Mouse (Mus musculus) midbrain, embryonic 11.5 days (tissue): ENCODE data around the gene Mmp21. TPM values are rescaled to one million over a fixed set of nuclear protein-coding genes. Genes with fewer than 3 reads are reported as not detected.

Experiments
- ATAC-seq: fragments of 200-750 bp; cut with Nextera tagmentation; 2 replicates; pipeline ENCODE4 v1.8.0; 2017; ENCODE audit warnings: moderate TSS enrichment, moderate library complexity; ENCODE audit not compliant: low FRiP score
- DNase-seq: peaks from one replicate; pipeline ENCODE4 v3.0.0; 2015; ENCODE audit warnings: low spot score; ENCODE audit errors: missing footprints
- H3K27ac ChIP-seq: fragments of 300-500 bp; sonication (generic); 2 replicates; pipeline ENCODE4 v1.5.1; 2014; ENCODE audit warnings: low read depth, low read length
- H3K27me3 ChIP-seq: fragments of 300-500 bp; sonication (generic); 2 replicates; pipeline ENCODE4 v1.6.1; 2014; ENCODE audit warnings: mild to moderate bottlenecking, low read length, moderate library complexity, mixed read lengths; ENCODE audit not compliant: control insufficient read depth, insufficient read depth
- H3K36me3 ChIP-seq: fragments of 300-500 bp; sonication (generic); 2 replicates; pipeline ENCODE4 v1.6.1; 2014; ENCODE audit warnings: mild to moderate bottlenecking, low read length, moderate library complexity, mixed read lengths; ENCODE audit not compliant: control insufficient read depth, insufficient read depth
- H3K4me1 ChIP-seq: fragments of 300-500 bp; sonication (generic); 2 replicates; pipeline ENCODE4 v1.6.1; 2014; ENCODE audit warnings: low read length; ENCODE audit not compliant: control insufficient read depth, insufficient read depth
- H3K4me2 ChIP-seq: fragments of 300-500 bp; sonication (generic); 2 replicates; pipeline ENCODE4 v1.6.1; 2014; ENCODE audit warnings: mild to moderate bottlenecking, moderate library complexity
- H3K4me3 ChIP-seq: fragments of 300-500 bp; sonication (generic); 2 replicates; pipeline ENCODE4 v1.5.1; 2014; ENCODE audit warnings: low read depth, low read length
- H3K9ac ChIP-seq: fragments of 300-500 bp; sonication (generic); 2 replicates; pipeline ENCODE4 v1.6.1; 2014; ENCODE audit warnings: low read length
- H3K9me3 ChIP-seq: fragments of 300-500 bp; sonication (generic); 2 replicates; pipeline ENCODE4 v1.6.1; 2016; ENCODE audit warnings: low read length; ENCODE audit not compliant: control insufficient read depth
- WGBS: fragments of 180-500 bp; shearing (Covaris S2); extraction: QIAGEN DNeasy Blood & Tissue Kit; methylation state at CpG from one replicate; pipeline ENCODE4 v1.1.7; 2014; 5-methylcytosine and 5-hydroxymethylcytosine counted together
- polyA plus RNA-seq: library from polyadenylated mRNA; unstranded; fragments of >200 nt; fragmentation: Nextera tagmentation; extraction: Ambion mirVana; gene quantifications from 2 replicates; pipeline ENCODE4 v1.2.1, GENCODE M21; 2014

The Mmp21 gene
- polyA plus RNA-seq, result 0.10 TPM in 1 of 2 replicates, not detected in the other

DNA sequence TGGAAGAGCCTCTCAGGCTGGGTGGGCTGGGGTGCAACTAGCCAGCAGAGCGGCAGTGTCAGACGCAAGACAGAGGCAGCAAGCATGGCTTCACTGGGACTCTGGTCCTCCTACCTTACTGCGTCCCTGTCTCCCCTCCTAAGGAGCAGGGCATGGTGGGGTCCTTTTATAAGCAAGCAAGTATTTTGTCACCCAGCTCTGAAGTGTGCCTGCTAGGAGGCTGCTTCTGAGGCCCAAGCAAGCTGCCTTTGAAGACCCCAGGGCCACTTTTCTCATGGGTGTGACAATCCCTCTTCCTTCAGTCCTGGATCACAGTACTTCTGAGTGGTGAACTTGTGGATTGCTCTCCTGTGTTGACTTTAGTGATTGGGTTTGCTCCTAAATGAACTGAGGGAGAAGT, at the start of gene Mmp21:
Gene Mmp21, minus strand, starts transcription at position 101 of the 400 bp plus-strand sequence.
- 90% methylated on average over 3 of the region's 3 CpGs for WGBS
- no peak within 1 kb of the TSS for H3K27ac ChIP-seq
- H3K4me1 ChIP-seq, result no peaks in the 10 kb centered on the region
- H3K9ac ChIP-seq, result no peak within 1 kb of the TSS
- H3K4me3 ChIP-seq, result no peak within 1 kb of the TSS
- H3K27me3 ChIP-seq, result no peaks in the 10 kb centered on the region
- H3K4me2 ChIP-seq, result no peak within 1 kb of the TSS
- ATAC-seq (no peak), DNase-seq (no peak)
- no peaks in the 10 kb centered on the region; the same call in 1 of the 2 replicates for H3K9me3 ChIP-seq
- 0 out of 2 replicates have a peak, but pooled peaks cover 2% of the 10 kb centered on the region for H3K36me3 ChIP-seq

DNA sequence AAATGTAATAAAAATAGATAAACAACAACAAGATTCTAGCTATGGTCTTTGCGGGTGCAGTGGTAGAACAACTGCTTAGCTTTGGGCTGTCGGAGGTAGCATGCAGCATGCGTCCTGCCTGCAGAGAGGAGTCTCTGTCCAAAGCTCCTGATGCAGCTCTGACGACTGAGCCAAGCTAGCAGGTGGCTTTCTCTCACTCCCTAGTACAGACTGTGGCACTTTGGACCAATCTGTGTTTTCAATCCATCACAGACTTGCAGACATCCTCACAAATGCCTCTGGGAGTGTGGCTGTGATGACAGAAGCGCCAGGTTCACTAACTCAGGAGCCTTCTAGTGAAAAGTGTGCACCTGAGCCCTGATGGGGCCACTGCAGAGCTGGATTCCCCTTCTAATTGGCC, 49.5 kb upstream of the Mmp21 start:
- Histone ChIP-seq H3K4me3 (no peak overlapping the region), H3K9me3 (no peaks in the 10 kb centered on the region), H3K36me3 (peaks cover 11% of the 10 kb centered on the region; the same call in 1 of the 2 replicates), H3K4me2 (no peak overlapping the region), H3K27ac (no peak overlapping the region), H3K4me1 (no peaks in the 10 kb centered on the region), H3K9ac (no peak overlapping the region), H3K27me3 (no peaks in the 10 kb centered on the region)
- WGBS, result 87% methylated on average over 5 of the region's 5 CpGs
- no peak for DNase-seq
- no peak for ATAC-seq

DNA sequence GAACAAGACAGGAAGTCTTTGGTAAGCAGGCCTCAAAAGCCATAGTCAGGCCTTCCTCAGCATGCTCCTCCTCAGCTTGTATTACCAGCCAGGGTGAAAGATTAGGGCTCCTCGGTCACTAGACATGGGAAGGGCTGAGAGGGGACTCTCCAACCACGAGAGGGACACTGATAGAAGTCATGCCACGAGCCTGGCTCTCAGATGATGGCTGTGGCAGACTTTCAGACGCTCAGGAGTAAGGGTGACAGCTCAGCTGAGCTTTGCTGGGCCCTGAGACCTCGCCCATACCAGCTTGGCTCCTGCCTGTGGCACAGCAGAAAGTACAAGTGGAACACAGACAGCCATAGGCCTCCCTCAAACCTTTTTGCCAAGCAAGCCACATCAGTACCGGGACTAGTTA, 47.2 kb upstream of the Mmp21 start:
- Histone ChIP-seq H3K27ac (no peak overlapping the region), H3K9me3 (no peaks in the 10 kb centered on the region), H3K4me2 (no peak overlapping the region), H3K36me3 (peaks cover 14% of the 10 kb centered on the region), H3K9ac (no peak overlapping the region), H3K4me3 (no peak overlapping the region), H3K4me1 (no peaks in the 10 kb centered on the region), H3K27me3 (no peaks in the 10 kb centered on the region)
- DNase-seq (no peak), ATAC-seq (no peak)
- WGBS, result 88% methylated on average over 6 of the region's 6 CpGs

DNA sequence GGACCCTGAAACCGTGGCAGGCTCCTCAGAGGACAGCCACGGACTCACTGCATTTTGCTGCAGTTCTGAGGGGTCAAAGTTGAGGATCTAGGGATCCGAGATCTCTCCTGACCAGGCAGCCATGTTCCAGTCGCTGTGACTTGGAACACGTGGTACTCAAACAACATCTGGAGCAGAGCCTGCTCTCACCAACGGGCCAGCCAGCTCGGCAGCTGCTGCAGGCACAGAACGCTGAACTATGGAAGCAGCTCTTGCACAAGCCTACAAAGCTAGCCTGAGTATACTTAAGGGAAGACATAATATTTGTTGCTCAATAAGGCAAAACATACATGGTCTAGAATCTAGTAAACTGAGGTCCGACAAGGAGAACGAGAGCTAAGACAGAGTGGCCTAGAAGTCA, 45.7 kb upstream of the Mmp21 start:
- 83% methylated on average over 10 of the region's 10 CpGs for WGBS
- Histone ChIP-seq H3K36me3 (peaks cover 21% of the 10 kb centered on the region), H3K27me3 (no peaks in the 10 kb centered on the region), H3K27ac (no peak overlapping the region), H3K9ac (no peak overlapping the region), H3K4me1 (no peaks in the 10 kb centered on the region), H3K4me2 (no peak overlapping the region), H3K4me3 (no peak overlapping the region), H3K9me3 (no peaks in the 10 kb centered on the region)
- no peak for DNase-seq
- no peak for ATAC-seq

DNA sequence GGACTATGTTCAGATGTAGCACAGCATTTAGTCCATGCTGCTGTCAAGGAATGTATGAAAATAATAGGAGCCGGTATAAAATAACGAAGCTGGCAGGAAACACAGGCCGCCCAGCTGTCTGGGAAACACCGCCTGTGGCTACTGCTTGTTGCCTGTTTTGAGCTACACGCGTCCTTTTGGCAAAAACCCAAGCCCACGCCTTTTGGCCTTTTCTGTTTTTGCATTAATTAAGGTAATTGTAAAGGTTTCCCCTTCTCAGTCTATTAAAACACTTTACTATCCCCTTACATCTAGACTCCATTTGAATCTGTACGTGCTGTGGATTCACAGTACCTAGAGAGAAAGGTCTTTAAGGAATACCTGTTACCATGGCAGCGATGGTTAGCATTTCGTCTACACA, 45.0 kb upstream of the Mmp21 start:
- Histone ChIP-seq H3K36me3 (peaks cover 25% of the 10 kb centered on the region), H3K9me3 (no peaks in the 10 kb centered on the region), H3K4me2 (no peak overlapping the region), H3K27me3 (no peaks in the 10 kb centered on the region), H3K4me1 (no peaks in the 10 kb centered on the region), H3K27ac (no peak overlapping the region), H3K4me3 (no peak overlapping the region), H3K9ac (no peak overlapping the region)
- no peak for ATAC-seq
- no peak for DNase-seq
- 91% methylated on average over 10 of the region's 10 CpGs for WGBS

DNA sequence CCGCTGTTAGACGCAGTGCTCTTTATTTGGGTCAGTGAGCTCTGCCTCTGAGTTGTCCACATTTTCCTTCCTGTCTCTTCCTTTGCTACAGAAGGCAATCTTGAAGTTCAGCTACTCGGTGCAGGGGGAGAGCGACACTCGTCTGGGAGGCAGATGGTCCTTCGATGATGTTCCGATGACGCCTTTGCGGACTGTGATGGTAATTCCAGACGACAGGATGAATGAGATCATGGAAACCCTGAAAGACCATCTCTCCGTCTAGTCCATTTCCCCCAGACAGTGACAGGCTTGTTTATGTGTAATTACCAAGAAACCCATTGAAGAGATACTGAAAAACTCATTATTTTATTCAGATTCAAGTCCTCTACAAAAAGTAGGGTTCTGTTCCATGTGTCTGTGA, 40.8 kb upstream of the Mmp21 start:
- no peaks in the 10 kb centered on the region for H3K4me1 ChIP-seq
- no peak overlapping the region for H3K4me3 ChIP-seq
- no peak for DNase-seq
- WGBS, result 92% methylated on average over 11 of the region's 11 CpGs
- no peaks in the 10 kb centered on the region for H3K9me3 ChIP-seq
- peaks cover 44% of the 10 kb centered on the region for H3K36me3 ChIP-seq
- H3K27me3 ChIP-seq, result no peaks in the 10 kb centered on the region
- ATAC-seq, result no peak
- no peak overlapping the region for H3K4me2 ChIP-seq
- H3K27ac ChIP-seq, result no peak overlapping the region
- H3K9ac ChIP-seq, result no peak overlapping the region

DNA sequence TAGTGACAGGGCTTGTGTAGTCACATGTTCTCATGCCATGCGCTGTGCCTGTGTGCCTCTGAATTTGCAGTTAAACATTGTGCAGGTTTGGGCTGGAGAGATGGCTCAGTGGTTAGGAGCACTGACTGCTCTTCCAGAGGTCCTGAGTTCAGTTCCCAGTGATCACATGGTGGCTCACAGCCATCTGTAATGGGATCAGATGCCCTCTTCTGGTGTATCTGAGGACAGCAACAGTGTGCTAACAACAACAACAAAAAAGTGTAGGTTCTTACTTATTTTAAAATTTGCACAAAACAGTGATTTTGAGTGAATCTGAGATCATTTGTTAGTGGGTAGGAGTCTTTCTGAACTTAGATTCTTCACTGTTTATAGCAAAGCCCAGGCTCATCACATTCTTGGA, 38.7 kb upstream of the Mmp21 start:
- Histone ChIP-seq H3K27me3 (no peaks in the 10 kb centered on the region), H3K4me2 (no peak overlapping the region), H3K9ac (no peak overlapping the region), H3K36me3 (peaks cover 36% of the 10 kb centered on the region), H3K4me3 (no peak overlapping the region), H3K9me3 (no peaks in the 10 kb centered on the region), H3K4me1 (no peaks in the 10 kb centered on the region), H3K27ac (no peak overlapping the region)
- 95% methylated on average over 1 of the region's 1 CpGs for WGBS
- DNase-seq (no peak), ATAC-seq (no peak)

DNA sequence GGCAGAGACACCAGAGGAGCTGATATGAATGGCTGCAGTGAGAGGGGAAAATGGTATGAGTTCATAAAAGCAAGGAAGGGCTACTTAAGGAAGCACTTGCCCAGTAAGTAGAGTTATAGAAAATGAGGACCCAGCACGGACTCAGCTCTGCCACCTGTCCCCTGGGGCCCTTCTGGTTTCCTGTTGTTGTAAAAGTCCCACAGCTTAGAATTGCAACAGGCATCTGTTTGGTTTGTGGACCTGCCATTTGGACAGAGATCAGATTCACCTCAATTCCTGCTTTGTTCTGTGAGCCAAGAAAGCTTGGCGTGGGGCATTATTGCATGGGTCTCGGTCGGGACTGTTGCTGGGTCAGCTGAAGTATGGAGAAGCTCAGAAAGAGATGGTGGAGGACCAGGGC, 35.5 kb upstream of the Mmp21 start:
- Histone ChIP-seq H3K27ac (no peak overlapping the region), H3K4me1 (no peaks in the 10 kb centered on the region), H3K9me3 (no peaks in the 10 kb centered on the region), H3K27me3 (no peaks in the 10 kb centered on the region), H3K36me3 (peaks cover 25% of the 10 kb centered on the region), H3K9ac (no peak overlapping the region), H3K4me2 (no peak overlapping the region), H3K4me3 (no peak overlapping the region)
- 91% methylated on average over 4 of the region's 4 CpGs for WGBS
- ATAC-seq (no peak), DNase-seq (no peak)

DNA sequence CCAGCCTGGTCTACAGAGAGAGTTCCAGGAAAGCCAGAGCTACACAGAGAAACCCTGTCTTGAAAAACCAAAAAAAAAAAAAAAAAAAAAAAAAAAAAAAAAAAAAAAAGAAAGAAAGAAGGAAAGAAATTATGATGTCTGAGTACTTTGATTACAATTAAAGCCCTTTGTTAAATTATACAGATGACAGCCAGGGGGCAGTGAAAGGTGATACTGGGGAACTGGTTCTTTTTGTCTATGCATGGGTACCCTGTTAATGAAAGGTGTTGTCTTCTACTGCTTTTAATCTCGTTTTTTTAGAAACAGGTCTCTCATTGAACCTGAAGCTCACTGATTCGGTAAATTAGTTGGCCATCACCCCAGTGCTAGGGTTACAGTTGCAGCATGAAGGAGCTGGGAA, 27.4 kb upstream of the Mmp21 start:
- H3K27me3 ChIP-seq, result no peaks in the 10 kb centered on the region
- no peaks in the 10 kb centered on the region for H3K9me3 ChIP-seq
- 90% methylated on average over 2 of the region's 2 CpGs for WGBS
- ATAC-seq (no peak), DNase-seq (peak; percentile 80)
- no peak overlapping the region for H3K4me2 ChIP-seq
- no peaks in the 10 kb centered on the region; the same call in 1 of the 2 replicates for H3K36me3 ChIP-seq
- peaks cover 11% of the 10 kb centered on the region for H3K4me1 ChIP-seq
- H3K27ac ChIP-seq, result no peak overlapping the region
- H3K9ac ChIP-seq, result no peak overlapping the region
- no peak overlapping the region for H3K4me3 ChIP-seq

DNA sequence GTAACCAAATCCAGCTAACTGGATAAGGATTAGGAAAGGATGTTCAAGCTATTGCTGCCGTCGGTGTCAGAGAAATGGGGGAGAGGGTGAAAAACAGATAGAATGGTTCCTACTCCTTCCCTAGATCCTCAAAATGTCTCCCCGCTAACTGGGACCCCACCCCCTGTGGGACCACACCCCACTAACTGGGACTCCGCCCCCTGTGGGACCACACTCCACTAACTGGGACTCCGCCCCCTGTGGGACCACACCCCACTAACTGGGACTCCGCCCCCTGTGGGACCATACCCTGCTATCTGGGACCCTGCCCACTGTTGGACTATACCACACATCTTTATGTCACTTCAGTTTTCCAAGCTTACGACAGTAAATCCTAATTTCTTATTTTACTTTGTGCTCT, 24.0 kb upstream of the Mmp21 start:
- ATAC-seq (no peak), DNase-seq (peak; percentile 37)
- Histone ChIP-seq H3K4me3 (no peak overlapping the region), H3K9ac (no peak overlapping the region), H3K36me3 (no peaks in the 10 kb centered on the region), H3K27ac (no peak overlapping the region), H3K4me1 (0 out of 2 replicates have a peak, but pooled peaks cover 3% of the 10 kb centered on the region), H3K4me2 (no peak overlapping the region), H3K27me3 (no peaks in the 10 kb centered on the region), H3K9me3 (no peaks in the 10 kb centered on the region)
- WGBS, result 94% methylated on average over 7 of the region's 7 CpGs
